Mouse (Mus musculus): Measurements from ENCODE around the gene Myo3b.

DNA sequence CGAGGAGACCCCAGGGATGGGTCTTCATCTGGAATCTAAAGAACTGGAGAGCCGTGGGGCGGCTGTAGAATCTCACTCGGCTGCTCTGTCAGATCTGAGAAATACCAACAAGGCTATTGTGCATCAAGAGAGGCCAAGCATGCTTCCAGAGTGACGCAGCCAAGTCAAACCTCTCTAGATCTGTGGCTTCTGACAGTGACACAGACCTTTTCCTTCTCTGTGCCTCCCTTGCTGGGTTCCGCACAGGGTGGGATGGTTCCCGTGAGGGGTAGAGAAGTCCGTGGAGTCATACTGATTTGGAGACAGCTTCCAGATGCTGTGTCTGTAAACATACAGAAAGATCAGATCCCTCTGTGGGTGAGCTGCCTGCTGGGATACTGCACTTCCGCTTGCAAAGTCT lies 298.9 kb downstream of the Myo3b start:
- no peak for TF ChIP-seq CTCF (IDR thresholded peaks at IDR 0.05; ENCODE audit: extremely low read depth, insufficient read length, insufficient replicate concordance, low read depth, low read length)
- TF ChIP-seq POLR2A (IDR thresholded peaks at IDR 0.05; ENCODE audit: low read depth, low read length), result no peak
